Mouse (Mus musculus): ENCODE measurements at regions not wholly inside any gene's neighbourhood (a gene's known extent, or its start where the extent isn't known, plus 50 kb on each side); places are given as distances from the start of the nearest gene placed in this dataset.

- H3K4me3 ChIP-seq (ENCODE audit: low read depth, low read length): no peak overlapping the region
- no peaks in the 10 kb centered on the region for H3K36me3 ChIP-seq (ENCODE audit: control insufficient read depth, insufficient read depth)
- WGBS (ENCODE audit: insufficient replicate concordance): 57% methylated on average over 9 of the region's 9 CpGs
- no peak for ATAC-seq (ENCODE audit: low read depth)
- H3K27me3 ChIP-seq (ENCODE audit: control insufficient read depth, insufficient read depth, low read depth, low read length): no peaks in the 10 kb centered on the region
- no peak overlapping the region for H3K9ac ChIP-seq (ENCODE audit: low read depth, low read length)
- H3K4me2 ChIP-seq (ENCODE audit: low read depth, low read length): no peak overlapping the region
- H3K9me3 ChIP-seq (replicated peaks; ENCODE audit: control insufficient read depth, low read length): no peaks in the 10 kb centered on the region
- no peak overlapping the region for H3K27ac ChIP-seq (ENCODE audit: low read length)
- H3K4me1 ChIP-seq (ENCODE audit: control insufficient read depth, low read depth, low read length): no peaks in the 10 kb centered on the region
These were observed 289.8 kb downstream of the Cbln4 start for GRCm38 (mm10) chr2:171753502-171753901.

GRCm38 (mm10) chr2:171747162-171747561 is 296.1 kb downstream of the Cbln4 start:
- ATAC-seq (ENCODE audit: low read depth): no peak
- 28% methylated on average over 1 of the region's 1 CpGs for WGBS (ENCODE audit: insufficient replicate concordance)

GRCm38 (mm10) chr2:171743111-171743510 is 300.2 kb downstream of the Cbln4 start:
- H3K27ac ChIP-seq (ENCODE audit: low read length): no peak overlapping the region
- H3K4me3 ChIP-seq (ENCODE audit: low read depth, low read length): no peak overlapping the region

More at GRCm38 (mm10) chr2:171747162-171747561, 296.1 kb downstream of the Cbln4 start:
- Histone ChIP-seq H3K4me3 (ENCODE audit: low read depth, low read length) (no peak overlapping the region), H3K36me3 (ENCODE audit: control insufficient read depth, insufficient read depth) (no peaks in the 10 kb centered on the region), H3K9ac (ENCODE audit: low read depth, low read length) (no peak overlapping the region), H3K27ac (ENCODE audit: low read length) (no peak overlapping the region), H3K9me3 (replicated peaks; ENCODE audit: control insufficient read depth, low read length) (no peaks in the 10 kb centered on the region), H3K4me2 (ENCODE audit: low read depth, low read length) (no peak overlapping the region), H3K4me1 (ENCODE audit: control insufficient read depth, low read depth, low read length) (no peaks in the 10 kb centered on the region), H3K27me3 (ENCODE audit: control insufficient read depth, insufficient read depth, low read depth, low read length) (no peaks in the 10 kb centered on the region)

GRCm38 (mm10) chr2:171742706-171743105 is 300.6 kb downstream of the Cbln4 start:
- no peak overlapping the region for H3K27ac ChIP-seq (ENCODE audit: low read length)
- H3K4me2 ChIP-seq (ENCODE audit: low read depth, low read length): no peak overlapping the region
- 56% methylated on average over 11 of the region's 11 CpGs for WGBS (ENCODE audit: insufficient replicate concordance)
- H3K4me3 ChIP-seq (ENCODE audit: low read depth, low read length): no peak overlapping the region
- no peaks in the 10 kb centered on the region; the same call in 1 of the 2 replicates for H3K9me3 ChIP-seq (replicated peaks; ENCODE audit: control insufficient read depth, low read length)
- no peak overlapping the region for H3K9ac ChIP-seq (ENCODE audit: low read depth, low read length)
- no peaks in the 10 kb centered on the region for H3K27me3 ChIP-seq (ENCODE audit: control insufficient read depth, insufficient read depth, low read depth, low read length)
- ATAC-seq (ENCODE audit: low read depth): no peak
- H3K36me3 ChIP-seq (ENCODE audit: control insufficient read depth, insufficient read depth): no peaks in the 10 kb centered on the region
- no peaks in the 10 kb centered on the region for H3K4me1 ChIP-seq (ENCODE audit: control insufficient read depth, low read depth, low read length)

More at GRCm38 (mm10) chr2:171743111-171743510, 300.2 kb downstream of the Cbln4 start:
- Histone ChIP-seq H3K27me3 (ENCODE audit: control insufficient read depth, insufficient read depth, low read depth, low read length) (no peaks in the 10 kb centered on the region), H3K4me1 (ENCODE audit: control insufficient read depth, low read depth, low read length) (no peaks in the 10 kb centered on the region), H3K9me3 (replicated peaks; ENCODE audit: control insufficient read depth, low read length) (no peaks in the 10 kb centered on the region; the same call in 1 of the 2 replicates), H3K36me3 (ENCODE audit: control insufficient read depth, insufficient read depth) (no peaks in the 10 kb centered on the region), H3K4me2 (ENCODE audit: low read depth, low read length) (no peak overlapping the region), H3K9ac (ENCODE audit: low read depth, low read length) (no peak overlapping the region)
- 16% methylated on average over 2 of the region's 2 CpGs for WGBS (ENCODE audit: insufficient replicate concordance)
- ATAC-seq (ENCODE audit: low read depth): no peak

GRCm38 (mm10) chr2:171737761-171738160 is 305.5 kb downstream of the Cbln4 start:
- H3K9me3 ChIP-seq (replicated peaks; ENCODE audit: control insufficient read depth, low read length): no peaks in the 10 kb centered on the region; the same call in 1 of the 2 replicates
- no peak overlapping the region for H3K27ac ChIP-seq (ENCODE audit: low read length)
- no peaks in the 10 kb centered on the region for H3K27me3 ChIP-seq (ENCODE audit: control insufficient read depth, insufficient read depth, low read depth, low read length)
- WGBS (ENCODE audit: insufficient replicate concordance): 67% methylated on average over 8 of the region's 8 CpGs
- H3K4me2 ChIP-seq (ENCODE audit: low read depth, low read length): no peak overlapping the region
- H3K9ac ChIP-seq (ENCODE audit: low read depth, low read length): no peak overlapping the region
- H3K4me1 ChIP-seq (ENCODE audit: control insufficient read depth, low read depth, low read length): no peaks in the 10 kb centered on the region
- ATAC-seq (ENCODE audit: low read depth): no peak
- no peaks in the 10 kb centered on the region for H3K36me3 ChIP-seq (ENCODE audit: control insufficient read depth, insufficient read depth)
- no peak overlapping the region for H3K4me3 ChIP-seq (ENCODE audit: low read depth, low read length)

- Histone ChIP-seq H3K9ac (ENCODE audit: low read depth, low read length) (no peak overlapping the region), H3K27me3 (ENCODE audit: control insufficient read depth, insufficient read depth, low read depth, low read length) (no peaks in the 10 kb centered on the region), H3K9me3 (replicated peaks; ENCODE audit: control insufficient read depth, low read length) (no peaks in the 10 kb centered on the region; the same call in 1 of the 2 replicates), H3K4me1 (ENCODE audit: control insufficient read depth, low read depth, low read length) (no peaks in the 10 kb centered on the region), H3K4me2 (ENCODE audit: low read depth, low read length) (no peak overlapping the region), H3K27ac (ENCODE audit: low read length) (no peak overlapping the region), H3K36me3 (ENCODE audit: control insufficient read depth, insufficient read depth) (no peaks in the 10 kb centered on the region), H3K4me3 (ENCODE audit: low read depth, low read length) (no peak overlapping the region)
- WGBS (ENCODE audit: insufficient replicate concordance): 42% methylated on average over 14 of the region's 14 CpGs
- no peak for ATAC-seq (ENCODE audit: low read depth)
These were observed 308.2 kb downstream of the Cbln4 start for GRCm38 (mm10) chr2:171735061-171735490.

GRCm38 (mm10) chr2:171734634-171734987 is 308.7 kb downstream of the Cbln4 start:
- Histone ChIP-seq H3K4me2 (ENCODE audit: low read depth, low read length) (no peak overlapping the region), H3K4me3 (ENCODE audit: low read depth, low read length) (no peak overlapping the region), H3K9ac (ENCODE audit: low read depth, low read length) (no peak overlapping the region), H3K27ac (ENCODE audit: low read length) (no peak overlapping the region), H3K9me3 (replicated peaks; ENCODE audit: control insufficient read depth, low read length) (no peaks in the 10 kb centered on the region; the same call in 1 of the 2 replicates), H3K36me3 (ENCODE audit: control insufficient read depth, insufficient read depth) (no peaks in the 10 kb centered on the region), H3K27me3 (ENCODE audit: control insufficient read depth, insufficient read depth, low read depth, low read length) (no peaks in the 10 kb centered on the region), H3K4me1 (ENCODE audit: control insufficient read depth, low read depth, low read length) (no peaks in the 10 kb centered on the region)
- WGBS (ENCODE audit: insufficient replicate concordance): 71% methylated on average over 4 of the region's 4 CpGs
- no peak for ATAC-seq (ENCODE audit: low read depth)

GRCm38 (mm10) chr2:171733965-171734633 is 309.2 kb downstream of the Cbln4 start:
- no peak overlapping the region for H3K4me2 ChIP-seq (ENCODE audit: low read depth, low read length)
- H3K9me3 ChIP-seq (replicated peaks; ENCODE audit: control insufficient read depth, low read length): no peaks in the 10 kb centered on the region; the same call in 1 of the 2 replicates
- 60% methylated on average over 14 of the region's 14 CpGs for WGBS (ENCODE audit: insufficient replicate concordance)
- no peak overlapping the region for H3K4me3 ChIP-seq (ENCODE audit: low read depth, low read length)
- no peaks in the 10 kb centered on the region for H3K36me3 ChIP-seq (ENCODE audit: control insufficient read depth, insufficient read depth)
- ATAC-seq (ENCODE audit: low read depth): no peak
- no peaks in the 10 kb centered on the region for H3K27me3 ChIP-seq (ENCODE audit: control insufficient read depth, insufficient read depth, low read depth, low read length)
- H3K4me1 ChIP-seq (ENCODE audit: control insufficient read depth, low read depth, low read length): no peaks in the 10 kb centered on the region
- no peak overlapping the region for H3K9ac ChIP-seq (ENCODE audit: low read depth, low read length)
- H3K27ac ChIP-seq (ENCODE audit: low read length): no peak overlapping the region

- Histone ChIP-seq H3K4me1 (ENCODE audit: control insufficient read depth, low read depth, low read length) (no peaks in the 10 kb centered on the region), H3K27me3 (ENCODE audit: control insufficient read depth, insufficient read depth, low read depth, low read length) (no peaks in the 10 kb centered on the region), H3K9me3 (replicated peaks; ENCODE audit: control insufficient read depth, low read length) (no peaks in the 10 kb centered on the region; the same call in 1 of the 2 replicates), H3K9ac (ENCODE audit: low read depth, low read length) (no peak overlapping the region), H3K36me3 (ENCODE audit: control insufficient read depth, insufficient read depth) (no peaks in the 10 kb centered on the region), H3K4me2 (ENCODE audit: low read depth, low read length) (no peak overlapping the region), H3K27ac (ENCODE audit: low read length) (no peak overlapping the region), H3K4me3 (ENCODE audit: low read depth, low read length) (no peak overlapping the region)
- no peak for ATAC-seq (ENCODE audit: low read depth)
- 53% methylated on average over 5 of the region's 5 CpGs for WGBS (ENCODE audit: insufficient replicate concordance)
These were observed 324.0 kb downstream of the Cbln4 start for GRCm38 (mm10) chr2:171719269-171719668.
